Mouse (Mus musculus) lung, postnatal 36 days (tissue): Measurements from ENCODE around the gene Ncstn.

Source experiments
- DNase-seq: peaks from one replicate; pipeline ENCODE4 v3.0.0; 2022; ENCODE audit warnings: mixed read lengths

The Ncstn gene

DNA sequence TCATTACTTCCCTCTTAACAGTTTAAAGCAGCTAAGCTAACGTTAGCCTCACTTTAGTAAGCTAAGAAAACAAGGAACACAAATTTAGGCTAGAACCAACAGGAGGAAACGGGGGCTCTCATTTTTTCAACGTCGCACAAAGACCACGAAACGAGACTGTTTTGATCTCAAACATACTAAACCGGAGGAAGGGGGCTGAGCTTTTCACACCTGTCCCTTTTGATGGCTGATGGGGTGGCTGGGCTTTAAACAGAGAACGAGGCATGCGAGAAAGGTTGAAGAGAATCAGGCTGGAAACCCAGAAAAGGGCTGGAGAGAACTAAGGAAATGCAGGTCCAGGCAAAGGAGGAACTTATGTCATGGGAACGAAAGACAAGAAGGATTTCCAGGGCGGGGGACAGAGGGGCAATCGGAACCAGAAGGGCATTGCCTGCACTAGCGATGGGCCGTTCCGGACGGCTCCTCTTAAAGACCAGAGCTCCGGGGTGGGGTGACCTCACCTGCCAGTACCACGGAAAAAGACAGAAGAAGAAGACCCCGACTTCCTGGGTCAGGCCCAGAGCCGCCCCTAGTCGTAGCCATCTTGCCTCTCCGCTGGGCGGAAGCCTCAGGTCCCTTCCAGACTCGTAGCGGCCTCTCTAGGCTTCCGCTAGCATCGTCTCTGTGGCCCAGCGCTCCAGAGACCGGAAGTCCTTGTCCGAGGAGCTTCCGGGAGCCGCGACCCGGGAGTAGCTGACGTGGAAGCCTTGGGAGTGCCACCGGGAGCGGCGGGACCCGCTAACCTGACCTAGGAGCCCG, at the start of gene Ncstn, which contains the start of gene Copa:
Gene Ncstn, minus strand, starts transcription at position 695 of the 798 bp plus-strand sequence.
Gene Copa, plus strand, starts transcription at position 429 of the 798 bp plus-strand sequence.
- peak; percentile 97 for DNase-seq

DNA sequence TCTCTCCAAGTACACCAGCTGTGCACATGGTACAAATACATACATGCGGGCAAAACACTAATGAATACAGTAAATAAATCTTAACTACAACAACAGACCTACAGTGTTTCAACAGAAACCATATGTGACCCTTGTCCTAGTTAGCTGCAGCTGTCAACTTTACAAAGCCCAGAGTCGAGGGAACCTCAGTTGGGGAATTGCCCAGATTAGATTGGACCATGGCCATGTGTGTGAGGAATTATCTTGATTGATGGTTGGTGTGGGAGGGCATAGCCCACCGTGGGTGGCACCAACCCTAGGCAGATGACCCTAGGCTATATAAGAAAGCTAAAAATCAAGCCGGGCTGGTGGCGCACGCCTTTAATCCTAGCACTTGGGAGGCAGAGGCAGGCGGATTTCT, 49.7 kb upstream of the Ncstn start:
- DNase-seq: no peak

DNA sequence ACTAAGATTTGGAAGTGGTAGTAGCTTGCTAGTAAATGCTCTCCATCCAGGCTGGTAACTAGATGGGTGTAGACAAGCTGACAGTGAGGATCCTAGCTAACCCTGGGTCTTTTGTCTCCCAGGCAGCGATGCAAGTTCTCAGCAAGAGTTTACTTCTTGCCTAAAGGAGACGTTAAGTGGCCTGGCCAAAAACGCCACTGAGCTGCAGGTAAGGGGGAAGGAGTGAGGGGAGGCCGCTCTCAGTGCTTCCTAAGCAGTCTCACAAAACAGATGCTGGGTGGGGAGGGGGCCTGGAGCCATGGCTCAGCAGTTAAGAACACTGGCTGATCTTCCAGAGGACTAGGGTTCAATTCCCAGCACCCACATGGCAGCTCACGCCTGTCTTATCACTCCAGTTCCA, 47.2 kb upstream of the Ncstn start:
- DNase-seq: no peak

DNA sequence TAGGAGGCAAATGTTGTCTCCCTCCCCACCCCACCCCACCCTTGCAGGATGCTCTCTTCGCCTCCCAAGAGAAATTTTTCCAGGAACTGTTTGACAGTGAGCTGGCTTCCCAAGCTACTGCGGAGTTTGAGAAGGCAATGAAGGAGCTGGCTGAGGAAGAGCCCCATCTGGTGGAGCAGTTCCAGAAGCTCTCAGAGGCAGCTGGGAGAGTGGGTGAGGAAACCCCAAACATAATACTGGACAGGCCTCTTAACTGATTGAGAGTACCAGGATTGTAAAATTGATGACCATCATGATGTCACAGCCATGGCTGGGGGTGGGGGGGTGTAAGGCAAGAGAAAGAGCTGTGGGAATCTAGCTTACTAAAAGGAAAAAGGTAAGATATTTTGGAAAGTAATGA, 46.5 kb upstream of the Ncstn start:
- peak; percentile 19 for DNase-seq

DNA sequence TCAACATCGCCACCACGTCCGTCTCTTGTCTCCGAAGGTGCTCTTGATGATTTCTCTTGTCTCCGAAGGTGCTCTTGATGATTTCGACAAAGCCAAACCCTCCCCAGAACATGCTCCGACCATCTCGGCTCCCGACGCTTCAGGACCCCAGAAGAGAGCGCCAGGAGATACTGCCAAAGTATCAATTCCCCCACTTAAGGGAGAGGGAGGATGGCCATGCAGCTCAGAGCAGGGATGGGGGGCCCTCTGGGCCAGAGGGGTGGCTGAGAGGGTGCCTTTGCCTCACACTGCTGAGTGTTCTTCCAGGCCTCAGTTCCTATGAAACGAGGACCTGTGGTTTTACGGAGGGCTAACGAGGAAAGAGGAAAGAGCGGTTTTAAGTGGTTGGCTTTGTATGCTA, 46.0 kb upstream of the Ncstn start:
- no peak for DNase-seq

DNA sequence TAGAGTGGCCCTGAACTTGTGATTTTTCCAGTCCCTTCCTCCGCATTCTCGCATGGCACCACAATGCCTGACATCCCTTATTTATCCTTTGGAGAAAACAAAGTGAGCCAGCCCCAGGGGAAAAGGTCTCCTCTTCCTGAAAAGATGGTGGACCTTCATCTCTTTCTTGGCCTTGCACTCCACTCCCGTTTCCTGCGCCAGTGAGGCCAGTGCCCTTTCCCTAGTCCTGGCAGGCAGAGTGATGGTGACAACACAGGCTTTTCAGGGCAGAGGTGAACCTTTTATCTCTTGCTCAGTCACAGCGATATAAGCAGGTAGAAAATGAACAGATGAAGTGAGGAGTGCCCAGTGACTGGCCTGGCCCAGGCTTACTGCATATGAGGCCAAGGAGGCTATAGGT, 44.9 kb upstream of the Ncstn start:
- DNase-seq: no peak

DNA sequence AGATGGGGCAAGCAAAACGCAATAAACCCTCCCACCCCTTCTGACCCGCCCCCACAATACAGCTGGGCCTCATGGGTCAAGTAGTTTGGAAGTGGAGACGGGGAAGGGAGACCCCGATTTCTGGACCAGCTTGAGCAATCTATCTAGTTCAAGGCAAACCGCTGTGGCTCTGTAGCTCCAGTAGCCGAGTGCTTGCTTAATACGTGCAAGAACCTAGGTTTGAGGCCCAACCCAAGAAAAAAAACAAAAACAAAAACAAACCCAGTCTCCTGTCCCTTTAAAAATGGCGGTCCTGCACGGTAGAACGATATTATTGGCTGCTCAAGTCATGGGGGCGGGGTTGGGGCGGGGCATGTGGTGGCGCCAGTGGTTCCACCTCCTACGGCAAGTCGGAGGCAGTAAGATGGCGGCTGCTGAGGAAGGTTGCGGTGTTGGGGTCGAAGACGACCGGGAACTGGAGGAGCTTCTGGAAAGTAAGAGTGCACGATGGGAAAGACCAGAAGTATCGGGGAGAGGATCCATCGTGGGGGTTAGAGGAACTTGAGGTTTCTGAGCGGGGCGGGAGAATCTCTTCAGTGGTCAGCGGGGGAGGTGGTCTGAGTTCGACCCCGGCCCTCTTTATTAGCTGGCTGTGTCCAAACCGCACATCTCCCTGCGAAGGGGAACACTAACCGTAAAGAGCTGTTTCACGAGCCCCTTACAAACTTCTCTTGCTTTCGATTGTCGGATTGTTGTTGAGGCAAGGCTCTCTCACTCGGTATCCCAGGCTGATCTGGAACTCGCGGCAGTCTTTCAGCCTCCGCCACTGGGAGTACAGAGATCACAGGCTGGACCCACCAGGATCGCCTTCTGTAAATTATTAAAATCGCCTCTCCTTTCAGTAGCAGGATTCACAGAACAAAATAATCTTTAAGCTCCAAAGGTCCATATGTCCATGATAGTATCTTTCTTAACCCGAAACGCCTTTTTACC, 44.1 kb upstream of the Ncstn start, which contains the start of gene Pex19:
Gene Pex19, plus strand, starts transcription at position 380 of the 972 bp plus-strand sequence.
- peak; percentile 81 for DNase-seq

DNA sequence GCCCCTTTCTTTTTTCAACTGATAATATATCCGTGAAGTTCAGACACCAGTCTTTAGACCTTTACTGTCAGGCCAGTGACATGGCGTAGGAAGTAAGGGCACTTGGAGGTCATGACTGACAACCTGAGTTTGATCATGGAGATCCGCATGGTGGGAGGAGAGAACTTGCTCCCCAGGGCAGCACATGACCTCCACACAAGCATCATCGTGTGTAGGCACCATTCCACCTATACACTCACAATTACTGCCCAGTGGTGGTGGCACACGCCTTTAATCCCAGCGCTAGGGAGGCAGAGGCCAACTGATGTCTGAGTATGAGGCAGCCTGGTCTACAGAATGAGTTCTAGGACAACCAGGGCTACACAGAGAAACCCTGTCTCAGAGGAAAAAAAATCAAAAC, 42.0 kb upstream of the Ncstn start:
- DNase-seq: no peak

DNA sequence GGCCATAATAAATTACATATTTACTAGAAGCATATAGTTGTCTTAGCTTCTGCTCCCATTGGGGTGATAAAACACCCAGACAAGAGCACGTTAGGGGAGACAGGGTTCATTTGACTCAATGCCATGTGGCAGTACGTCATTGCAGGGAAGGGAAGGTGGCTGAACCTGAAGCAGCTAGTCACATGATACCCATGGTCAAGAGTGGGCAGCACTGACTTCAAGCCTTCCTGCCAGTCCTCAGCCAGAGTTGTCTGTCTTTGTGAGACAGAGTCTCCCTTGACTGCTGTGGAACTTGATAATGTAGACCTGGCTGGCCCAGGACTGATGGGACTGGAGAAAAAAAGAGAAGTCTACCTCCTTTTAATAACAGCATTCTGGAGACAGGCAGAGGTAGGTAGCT, 40.1 kb upstream of the Ncstn start:
- DNase-seq: no peak

DNA sequence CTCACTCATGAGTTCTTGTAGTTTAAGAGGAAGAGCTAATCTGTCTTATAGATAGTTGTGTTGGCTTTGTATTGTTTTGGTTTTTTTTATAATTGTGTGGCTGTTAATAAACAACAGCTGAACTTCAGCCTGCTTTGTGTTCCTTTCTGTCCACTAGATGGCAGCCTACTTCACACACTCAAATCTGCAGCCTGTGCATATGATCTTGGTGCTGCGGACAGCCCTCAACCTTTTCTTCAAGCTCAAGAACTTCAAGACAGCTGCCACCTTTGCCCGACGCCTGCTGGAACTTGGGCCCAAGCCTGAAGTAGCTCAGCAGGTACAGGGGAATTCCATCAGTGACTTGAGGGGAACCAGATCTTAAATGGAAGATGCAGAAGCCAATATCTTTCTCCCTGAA, 37.1 kb upstream of the Ncstn start:
- DNase-seq: peak; percentile 77

DNA sequence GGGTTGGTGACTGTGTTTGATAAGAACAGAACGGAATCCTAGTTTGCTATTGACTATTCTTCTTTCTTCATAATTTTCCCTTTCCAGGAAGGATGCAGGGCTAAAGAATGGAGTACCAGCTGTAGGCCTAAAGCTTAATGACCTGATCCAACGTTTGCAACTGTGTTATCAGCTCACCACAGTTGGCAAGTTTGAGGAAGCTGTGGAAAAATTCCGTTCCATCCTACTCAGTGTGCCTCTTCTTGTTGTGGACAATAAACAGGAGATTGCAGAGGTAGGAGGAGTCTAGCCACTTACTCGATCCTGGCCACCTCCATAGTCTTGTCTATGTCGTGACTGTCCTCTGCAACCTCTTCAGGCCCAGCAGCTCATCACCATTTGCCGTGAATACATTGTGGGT, 36.5 kb upstream of the Ncstn start:
- no peak for DNase-seq

DNA sequence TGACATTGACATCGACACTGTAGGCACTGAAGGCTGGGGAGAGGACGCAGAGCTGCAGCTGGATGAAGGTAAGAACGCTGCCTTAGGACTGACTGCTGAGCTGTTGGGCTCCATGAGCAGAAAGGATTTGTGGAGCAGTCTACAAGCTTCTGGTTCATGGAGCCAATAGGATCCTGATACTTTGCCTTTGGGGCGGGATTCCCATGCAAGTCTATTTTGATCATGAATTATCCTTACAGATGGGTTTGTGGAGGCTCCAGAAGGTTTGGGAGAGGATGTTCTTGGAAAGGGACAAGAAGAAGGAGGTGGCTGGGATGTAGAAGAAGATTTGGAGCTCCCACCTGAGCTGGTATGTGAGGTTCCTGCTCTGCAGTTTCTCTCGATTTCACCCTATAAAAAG, 34.4 kb upstream of the Ncstn start:
- no peak for DNase-seq

DNA sequence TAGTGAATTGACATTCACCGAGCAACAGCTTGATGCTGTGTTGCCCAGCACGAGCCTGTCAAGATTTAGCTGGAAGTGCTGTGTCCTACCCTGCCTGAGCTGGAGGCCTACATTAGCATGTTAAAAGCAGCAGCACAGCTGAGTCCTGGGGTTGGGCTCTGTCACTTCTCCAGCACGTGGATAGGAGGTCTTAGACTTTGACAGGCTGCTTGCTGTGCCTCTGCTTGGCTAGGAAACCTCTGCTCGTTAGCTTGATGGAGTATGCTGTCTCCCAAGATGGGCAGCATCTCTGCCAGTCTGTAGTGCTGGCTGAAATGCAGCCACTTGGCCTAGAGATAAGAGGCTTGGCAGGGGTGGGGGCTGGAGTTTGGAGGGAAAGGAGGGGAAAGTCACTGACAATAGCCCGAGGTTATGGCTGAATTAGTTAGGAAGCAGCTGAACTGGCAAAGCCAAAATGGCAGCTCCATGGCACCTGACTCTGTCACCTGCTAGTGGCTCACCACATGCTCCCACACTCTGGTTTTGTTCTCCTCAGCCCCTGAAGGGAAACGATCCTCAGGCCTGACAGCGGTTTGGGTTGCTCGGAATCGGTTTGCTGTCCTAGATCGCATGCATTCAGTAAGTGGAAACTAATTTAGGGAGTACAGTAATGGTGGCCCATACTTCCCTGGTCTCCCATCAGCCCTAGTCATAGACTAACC, 25.3 kb upstream of the Ncstn start:
- DNase-seq: no peak

DNA sequence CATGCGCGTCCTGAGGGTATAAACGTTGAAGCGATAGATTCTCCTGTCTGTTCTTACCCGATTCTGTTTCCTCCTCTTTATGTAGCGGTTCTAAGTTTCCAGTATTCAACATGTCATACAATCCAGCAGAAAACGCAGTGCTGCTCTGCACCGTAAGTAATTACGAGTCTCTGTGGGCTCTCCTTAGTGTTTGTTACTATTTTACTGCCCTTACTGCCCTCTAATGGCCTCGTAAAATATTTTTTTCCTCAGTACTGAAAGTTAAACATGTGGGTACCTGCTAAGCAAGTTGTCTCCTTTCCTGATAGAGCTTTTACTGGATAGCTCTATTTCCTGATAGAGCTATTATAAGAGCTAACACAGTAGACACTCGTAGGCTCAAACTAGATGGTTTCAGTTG, 22.5 kb upstream of the Ncstn start:
- DNase-seq: no peak

DNA sequence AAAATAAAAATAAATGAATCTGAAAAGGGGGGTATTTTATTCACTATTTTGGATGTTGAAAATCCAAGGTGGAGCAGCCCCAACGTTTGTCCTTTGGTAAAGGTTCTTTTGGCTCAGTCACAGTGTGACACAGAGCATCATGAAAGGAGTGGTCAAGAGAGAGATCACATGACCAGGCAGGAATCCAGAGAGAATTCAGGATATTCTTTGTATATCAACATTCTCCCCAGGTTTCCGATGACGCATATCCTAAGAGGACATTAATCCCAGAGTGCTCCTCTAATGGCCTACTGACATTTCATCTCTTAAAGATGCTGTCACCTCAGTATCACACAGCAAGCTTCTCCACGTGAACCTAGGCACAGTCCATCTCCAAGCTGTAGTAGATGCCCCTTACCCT, 21.0 kb upstream of the Ncstn start:
- DNase-seq: peak; percentile 60

DNA sequence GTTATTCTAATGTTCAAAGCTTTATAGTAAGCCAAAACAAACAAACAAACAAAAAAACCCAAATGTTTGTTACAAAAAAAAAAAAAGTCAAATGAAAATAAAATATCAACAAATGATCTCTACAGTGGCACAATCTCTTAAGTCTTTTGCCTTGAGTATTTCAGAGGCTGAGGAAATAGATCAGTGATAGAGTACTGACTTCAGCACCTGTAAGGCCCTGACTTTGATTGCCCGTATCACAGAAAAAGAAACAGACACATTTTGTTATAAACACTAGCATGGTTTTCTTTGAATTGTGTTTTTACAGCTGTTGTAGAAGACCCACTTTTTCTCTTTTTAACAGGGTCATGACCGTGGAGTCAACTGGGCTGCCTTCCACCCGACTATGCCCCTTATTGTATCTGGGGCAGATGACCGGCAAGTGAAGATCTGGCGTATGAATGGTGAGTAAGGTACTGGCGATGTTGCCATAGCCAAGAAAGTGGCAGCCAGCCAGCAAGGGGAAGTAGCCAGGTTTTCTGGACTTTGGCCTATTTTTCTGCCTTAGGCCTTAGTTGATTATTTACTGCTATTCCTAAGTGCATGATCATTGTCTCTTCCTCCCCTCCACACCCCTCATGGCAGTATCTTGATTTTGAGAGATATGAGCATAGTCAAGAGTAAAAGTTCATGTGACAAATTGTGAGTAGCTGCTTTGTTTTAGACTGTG, 16.9 kb upstream of the Ncstn start:
- no peak for DNase-seq

DNA sequence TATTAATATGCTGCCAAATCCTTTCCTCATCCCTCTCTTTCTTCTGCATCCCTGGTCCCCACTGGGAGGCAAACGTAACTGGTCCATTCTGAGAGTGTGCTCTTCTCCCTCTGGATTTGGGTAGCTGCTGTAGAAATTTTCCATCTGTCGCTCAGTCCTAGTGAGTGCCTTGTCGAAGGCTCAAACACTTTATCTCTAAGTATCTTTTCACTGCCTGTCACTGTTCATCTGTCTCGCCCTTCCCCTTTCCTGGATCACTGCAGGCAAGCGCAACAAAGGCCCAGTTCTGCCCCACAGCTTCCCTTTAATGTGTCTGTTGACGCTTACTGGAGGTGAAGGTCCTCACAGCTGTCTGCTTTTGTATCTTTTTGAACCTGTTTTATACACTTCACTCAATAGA, 12.6 kb upstream of the Ncstn start:
- DNase-seq: peak; percentile 36

DNA sequence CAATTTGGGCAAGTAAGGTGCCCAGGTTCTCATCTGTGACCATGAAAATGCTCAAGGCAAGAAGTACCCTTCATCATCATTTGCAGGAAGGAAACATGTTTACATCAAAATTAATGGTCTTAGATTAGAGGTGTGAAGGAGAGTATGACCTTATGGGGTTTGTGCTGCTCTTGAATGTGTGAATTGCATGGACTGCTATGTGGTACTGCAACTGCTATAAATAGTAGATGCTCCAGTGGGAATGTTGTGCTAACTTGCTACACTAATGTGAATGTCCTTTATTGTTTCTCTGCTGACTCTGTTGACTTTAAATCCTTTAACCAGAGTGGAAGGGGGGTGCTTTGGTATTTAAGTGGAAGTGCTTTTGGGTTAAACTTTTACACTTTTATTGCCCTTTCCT, 11.7 kb upstream of the Ncstn start:
- no peak for DNase-seq

DNA sequence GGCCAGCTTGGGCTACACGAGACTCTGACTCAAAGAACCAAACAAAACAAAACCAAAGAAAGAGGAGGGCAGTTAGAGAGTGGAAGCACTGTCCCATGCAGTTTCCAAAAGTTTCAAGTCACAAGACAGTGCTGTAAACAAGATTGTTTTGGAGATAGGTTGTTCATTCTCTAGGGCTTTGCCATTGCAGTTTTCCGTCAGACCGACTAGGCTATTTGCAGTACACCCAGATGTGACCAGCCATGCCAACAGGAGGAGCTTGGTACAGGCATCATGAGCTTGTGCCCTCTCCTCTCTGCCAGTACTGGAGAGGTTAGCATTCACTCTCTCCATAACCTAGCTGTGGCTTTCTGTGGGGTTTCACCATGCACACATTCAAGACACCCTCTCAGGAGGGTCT, 10.9 kb upstream of the Ncstn start:
- DNase-seq: peak; percentile 9

DNA sequence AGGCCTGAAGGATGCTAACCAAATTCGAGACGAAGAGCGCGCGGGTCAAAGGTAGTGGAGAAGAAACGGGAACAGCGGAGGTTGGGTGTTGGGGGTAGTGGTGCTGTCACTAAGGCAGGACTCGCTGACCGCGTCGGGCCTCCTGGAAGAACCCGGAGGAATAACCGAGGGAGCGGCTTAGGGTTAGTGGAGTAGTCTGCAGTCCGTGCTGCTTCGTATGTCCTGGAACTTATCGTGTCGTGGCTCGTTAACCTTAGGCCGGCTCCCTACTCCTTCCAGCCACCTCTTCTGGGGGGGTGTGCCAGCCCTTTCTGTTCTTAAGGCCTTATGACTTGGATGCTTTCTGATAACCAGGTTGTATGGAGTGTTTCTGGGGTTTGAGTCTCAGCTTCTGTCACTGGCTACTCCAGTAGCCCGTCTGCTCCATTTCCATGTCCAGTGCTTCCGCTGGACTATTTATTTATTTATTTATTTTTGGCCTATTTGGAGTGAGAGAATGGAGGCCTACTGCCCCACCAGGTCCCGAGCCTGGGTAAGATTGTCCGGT, 377 bp upstream of the Ncstn start:
- DNase-seq: no peak

DNA sequence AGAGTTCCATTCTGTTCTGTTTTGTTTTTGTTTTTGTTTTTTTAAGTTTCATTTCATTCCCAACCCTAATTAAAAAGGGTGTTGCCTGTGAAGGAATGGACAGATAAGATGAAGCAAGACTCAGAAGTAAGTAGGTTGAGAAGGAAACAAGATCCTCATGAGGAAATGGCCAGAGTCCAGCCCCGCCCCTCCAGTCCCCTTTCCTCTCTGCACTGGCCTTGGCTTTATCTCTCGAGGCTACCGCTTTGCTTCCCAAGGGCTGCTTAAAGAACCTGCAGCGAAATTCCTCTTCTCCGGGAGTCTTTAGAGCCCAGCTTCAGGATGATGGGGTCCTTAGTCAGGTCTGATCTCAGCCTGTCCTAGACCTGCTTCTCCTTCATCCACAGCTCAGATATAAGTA, 4.6 kb downstream of the Ncstn start:
- peak; percentile 14 for DNase-seq

DNA sequence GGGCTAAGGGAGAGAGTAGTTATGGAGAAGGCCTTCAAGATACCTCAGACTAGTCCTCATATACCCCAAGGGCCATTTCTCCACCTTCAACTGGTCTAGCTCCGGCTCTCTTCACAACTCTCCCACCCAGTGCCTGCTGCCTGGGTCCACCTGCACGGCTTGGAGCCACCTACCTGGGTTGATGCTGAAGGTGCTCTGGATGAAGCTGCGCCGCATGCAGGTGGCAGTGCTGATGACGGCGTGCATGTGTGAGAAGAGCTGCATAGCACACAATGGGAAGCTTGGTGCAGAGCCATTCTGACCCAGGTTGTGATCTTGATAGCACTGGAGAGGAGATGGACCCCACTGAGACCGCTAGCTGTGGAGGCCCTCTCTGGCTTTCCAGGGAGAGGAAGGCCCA, 10.0 kb downstream of the Ncstn start:
- no peak for DNase-seq
